Mouse (Mus musculus) cerebellum, adult 9-11 months (tissue): ENCODE results near the gene Marc2.
A peak's percentile ranks its signal among the peaks of the same experiment; 100 is the strongest.

ENCODE experiments used
- DNase-seq: peaks from one replicate; pipeline ENCODE4 v3.0.0; 2022

Marc2 gene

GRCm38 (mm10) chr1:184853339-184853738 lies 7.1 kb upstream of the Marc2 start:
- peak; percentile 52 for DNase-seq

- peak; percentile 80 for DNase-seq
Observed at GRCm38 (mm10) chr1:184851741-184852618, 5.7 kb upstream of the Marc2 start.

- no peak for DNase-seq
Observed at GRCm38 (mm10) chr1:184851166-184851565, 4.9 kb upstream of the Marc2 start.

GRCm38 (mm10) chr1:184846973-184847372 lies 722 bp upstream of the Marc2 start:
- DNase-seq, result no peak

GRCm38 (mm10) chr1:184845111-184846071 lies 860 bp downstream of the Marc2 start:
- peak; percentile 85 for DNase-seq

GRCm38 (mm10) chr1:184844326-184845066 lies 1.8 kb downstream of the Marc2 start:
- no peak for DNase-seq

GRCm38 (mm10) chr1:184837649-184838048 lies 8.6 kb downstream of the Marc2 start:
- no peak for DNase-seq

GRCm38 (mm10) chr1:184836350-184836749 lies 9.9 kb downstream of the Marc2 start:
- no peak for DNase-seq

- no peak for DNase-seq
Observed at GRCm38 (mm10) chr1:184833499-184833898, 12.8 kb downstream of the Marc2 start.

GRCm38 (mm10) chr1:184832211-184832610 lies 14.0 kb downstream of the Marc2 start:
- no peak for DNase-seq

GRCm38 (mm10) chr1:184829897-184830296 lies 16.4 kb downstream of the Marc2 start:
- DNase-seq, result no peak

- no peak for DNase-seq
Observed at GRCm38 (mm10) chr1:184827175-184827701, 19.0 kb downstream of the Marc2 start.

- DNase-seq, result no peak
Observed at GRCm38 (mm10) chr1:184825093-184825492, 21.2 kb downstream of the Marc2 start.

GRCm38 (mm10) chr1:184824439-184824851 lies 21.8 kb downstream of the Marc2 start:
- peak; percentile 79 for DNase-seq

- DNase-seq, result no peak
Observed at GRCm38 (mm10) chr1:184822678-184823077, 23.6 kb downstream of the Marc2 start.

GRCm38 (mm10) chr1:184817768-184818167 lies 28.5 kb downstream of the Marc2 start:
- DNase-seq, result no peak

GRCm38 (mm10) chr1:184811716-184812250 lies 34.5 kb downstream of the Marc2 start:
- no peak for DNase-seq

- no peak for DNase-seq
Observed at GRCm38 (mm10) chr1:184810780-184811575, 35.3 kb downstream of the Marc2 start, which contains the start of gene Marc1. TSS of gene Marc1 (minus strand) at chr1:184811313.

- no peak for DNase-seq
Observed at GRCm38 (mm10) chr1:184809578-184810001, 36.7 kb downstream of the Marc2 start.

- no peak for DNase-seq
Observed at GRCm38 (mm10) chr1:184808418-184809012, 37.7 kb downstream of the Marc2 start.
